Mouse (Mus musculus): ENCODE measurements at regions not wholly inside any gene's neighbourhood (a gene's known extent, or its start where the extent isn't known, plus 50 kb on each side); places are given as distances from the start of the nearest gene placed in this dataset.

DNA sequence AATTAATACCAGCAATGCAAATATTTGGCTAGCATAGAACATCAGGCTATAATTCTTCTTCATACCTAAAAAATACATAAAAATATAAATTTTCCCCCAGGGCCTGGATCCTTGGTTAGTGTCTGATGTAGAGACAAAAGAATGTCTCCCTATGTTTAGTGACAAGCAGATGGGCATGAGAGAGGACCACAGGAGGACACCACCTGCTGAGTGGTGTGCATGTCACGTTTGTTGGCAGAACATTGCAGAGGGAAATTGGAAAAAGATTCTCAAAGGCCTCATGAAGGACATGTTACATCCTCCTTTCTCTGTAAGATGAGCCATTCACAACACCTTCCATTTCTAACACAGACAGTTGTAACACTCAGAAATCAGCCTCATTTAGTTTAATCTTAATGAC, 206.3 kb downstream of the Hhipl2 start:
- Histone ChIP-seq H3K27ac (ENCODE audit: poor library complexity, severe bottlenecking) (no peak overlapping the region), H3K27me3 (replicated peaks) (no peaks in the 10 kb centered on the region), H3K4me1 (replicated peaks) (no peaks in the 10 kb centered on the region), H3K9ac (no peak overlapping the region), H3K4me2 (no peak overlapping the region), H3K36me3 (no peaks in the 10 kb centered on the region), H3K9me3 (replicated peaks) (no peaks in the 10 kb centered on the region), H3K4me3 (no peak overlapping the region)
- no peak for ATAC-seq (ENCODE audit: insufficient number of reproducible peaks, low FRiP score)
- WGBS = 76% methylated on average over 1 of the region's 1 CpGs

DNA sequence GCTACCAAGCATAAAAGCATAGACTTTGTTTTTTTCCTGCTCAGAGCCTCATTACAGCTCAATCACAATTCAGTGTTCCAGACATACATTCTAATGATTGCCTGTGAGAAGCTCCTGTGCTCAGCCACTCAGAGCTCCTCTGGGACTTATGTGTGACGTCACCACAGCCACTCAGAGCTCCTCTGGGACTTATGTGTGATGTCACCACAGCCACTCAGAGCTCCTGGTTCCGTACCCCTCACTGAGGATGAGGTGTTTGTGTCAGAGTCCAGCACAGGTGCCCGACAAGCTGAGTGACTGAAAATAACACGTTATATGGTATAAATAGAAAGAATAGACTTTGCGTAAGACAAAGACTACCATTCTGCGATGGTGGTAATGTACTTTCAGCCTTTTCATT, 215.8 kb downstream of the Hhipl2 start:
- Histone ChIP-seq H3K36me3 (no peaks in the 10 kb centered on the region), H3K27ac (ENCODE audit: poor library complexity, severe bottlenecking) (no peak overlapping the region), H3K27me3 (replicated peaks) (no peaks in the 10 kb centered on the region), H3K9me3 (replicated peaks) (no peaks in the 10 kb centered on the region; the same call in 1 of the 2 replicates), H3K4me3 (no peak overlapping the region), H3K9ac (no peak overlapping the region), H3K4me1 (replicated peaks) (no peaks in the 10 kb centered on the region), H3K4me2 (no peak overlapping the region)
- no peak for ATAC-seq (ENCODE audit: insufficient number of reproducible peaks, low FRiP score)
- WGBS = 76% methylated on average over 6 of the region's 6 CpGs

DNA sequence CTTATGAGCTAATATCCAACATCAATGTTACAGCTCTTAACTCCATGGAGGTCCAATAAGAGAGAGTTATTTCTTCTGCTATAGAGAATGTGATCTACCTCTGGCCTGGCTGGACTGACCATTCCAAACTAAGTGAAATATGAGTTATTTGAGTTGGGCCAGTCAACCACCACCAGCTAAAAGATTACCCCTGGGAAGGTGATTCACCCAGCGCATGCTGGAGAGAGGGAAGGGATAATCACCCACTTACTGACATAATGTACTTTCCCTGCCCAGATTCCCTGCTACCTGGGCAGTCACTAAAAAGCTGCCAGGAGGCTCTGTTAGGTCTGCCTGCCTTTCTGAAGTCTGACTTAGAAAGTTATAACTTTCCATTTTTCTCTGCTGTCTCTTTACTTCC, 216.8 kb downstream of the Hhipl2 start:
- 74% methylated on average over 1 of the region's 1 CpGs for WGBS

DNA sequence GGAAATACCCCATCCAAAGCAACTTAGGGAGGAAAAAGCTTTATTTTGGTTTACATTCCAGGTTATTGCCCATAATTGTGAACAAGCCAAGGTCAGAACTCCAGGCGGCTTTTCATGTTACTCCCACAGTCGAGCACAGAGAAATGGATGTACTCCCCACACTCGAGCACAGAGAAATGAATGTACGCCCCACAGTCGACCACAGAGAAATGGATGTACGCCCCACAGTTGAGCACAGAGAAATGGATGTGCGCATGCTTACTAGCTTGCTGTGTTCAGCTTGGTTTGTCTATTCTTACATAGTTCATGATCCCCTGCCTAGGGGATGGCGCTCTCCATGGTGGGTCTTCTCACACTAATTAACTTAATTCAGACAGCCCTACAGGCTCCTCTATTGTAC, 219.2 kb downstream of the Hhipl2 start:
- Histone ChIP-seq H3K4me1 (replicated peaks) (no peaks in the 10 kb centered on the region), H3K9me3 (replicated peaks) (peaks cover 3% of the 10 kb centered on the region; the same call in 1 of the 2 replicates), H3K36me3 (no peaks in the 10 kb centered on the region), H3K4me2 (no peak overlapping the region), H3K4me3 (no peak overlapping the region), H3K9ac (no peak overlapping the region), H3K27me3 (replicated peaks) (no peaks in the 10 kb centered on the region), H3K27ac (ENCODE audit: poor library complexity, severe bottlenecking) (no peak overlapping the region)
- ATAC-seq (ENCODE audit: insufficient number of reproducible peaks, low FRiP score) = no peak
- WGBS = 86% methylated on average over 8 of the region's 8 CpGs

More for the DNA sequence above, 216.8 kb downstream of the Hhipl2 start:
- H3K36me3 ChIP-seq = no peaks in the 10 kb centered on the region
- no peaks in the 10 kb centered on the region for H3K4me1 ChIP-seq (replicated peaks)
- H3K27me3 ChIP-seq (replicated peaks) = no peaks in the 10 kb centered on the region
- H3K9ac ChIP-seq = no peak overlapping the region
- H3K4me2 ChIP-seq = no peak overlapping the region
- H3K9me3 ChIP-seq (replicated peaks) = peaks cover 2% of the 10 kb centered on the region; the same call in 1 of the 2 replicates
- no peak overlapping the region for H3K4me3 ChIP-seq
- H3K27ac ChIP-seq (ENCODE audit: poor library complexity, severe bottlenecking) = no peak overlapping the region
- no peak for ATAC-seq (ENCODE audit: insufficient number of reproducible peaks, low FRiP score)

DNA sequence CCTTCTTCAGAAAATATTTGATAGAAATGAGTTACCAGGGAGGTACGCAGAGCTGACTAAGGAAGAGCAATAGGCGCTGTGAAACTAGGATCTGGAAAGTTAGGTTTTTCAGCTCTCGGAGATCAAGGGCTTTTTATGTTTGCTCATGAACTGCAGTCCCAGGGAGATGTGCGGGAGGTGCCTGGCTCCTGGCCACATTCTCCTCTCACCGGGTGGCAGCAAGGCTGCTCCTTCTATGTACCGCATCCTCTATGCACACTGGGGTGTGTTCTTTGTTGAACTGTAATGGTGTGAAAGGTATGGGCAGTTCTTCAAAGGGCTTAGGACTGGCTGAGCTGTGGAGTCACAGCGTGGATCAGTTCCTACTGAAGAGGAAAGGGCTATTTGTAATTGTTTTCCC, 221.3 kb downstream of the Hhipl2 start:
- 0 out of 2 replicates have a peak, but pooled peaks cover 2% of the 10 kb centered on the region for H3K4me1 ChIP-seq (replicated peaks)
- H3K4me3 ChIP-seq = no peak overlapping the region
- no peak overlapping the region for H3K4me2 ChIP-seq
- H3K36me3 ChIP-seq = no peaks in the 10 kb centered on the region
- H3K9me3 ChIP-seq (replicated peaks) = peaks cover 3% of the 10 kb centered on the region; the same call in 1 of the 2 replicates
- H3K27ac ChIP-seq (ENCODE audit: poor library complexity, severe bottlenecking) = no peak overlapping the region
- no peak for ATAC-seq (ENCODE audit: insufficient number of reproducible peaks, low FRiP score)
- no peak overlapping the region for H3K9ac ChIP-seq
- no peaks in the 10 kb centered on the region for H3K27me3 ChIP-seq (replicated peaks)
- 38% methylated on average over 7 of the region's 7 CpGs for WGBS

DNA sequence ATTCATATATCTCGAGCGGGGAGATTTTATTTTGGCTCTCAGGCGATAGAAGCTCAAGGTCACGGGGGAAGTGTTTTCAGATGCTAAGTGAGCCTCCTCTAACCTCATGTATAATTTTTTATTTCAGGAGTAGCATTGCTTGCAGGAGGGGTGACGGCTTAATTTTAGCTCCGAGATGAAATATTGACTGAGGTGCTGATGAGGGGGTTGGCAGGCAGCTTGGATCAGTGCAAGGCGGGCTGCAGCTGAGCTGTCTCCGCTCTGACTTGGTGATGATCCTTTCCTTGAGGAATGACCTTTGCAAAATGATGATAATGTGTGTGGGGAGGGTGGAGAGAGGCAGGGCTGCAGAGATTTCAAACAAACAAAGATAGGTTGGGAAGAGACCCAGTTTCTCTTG, 222.6 kb downstream of the Hhipl2 start:
- 78% methylated on average over 8 of the region's 8 CpGs for WGBS
- no peak for ATAC-seq (ENCODE audit: insufficient number of reproducible peaks, low FRiP score)
- no peak overlapping the region for H3K9ac ChIP-seq

DNA sequence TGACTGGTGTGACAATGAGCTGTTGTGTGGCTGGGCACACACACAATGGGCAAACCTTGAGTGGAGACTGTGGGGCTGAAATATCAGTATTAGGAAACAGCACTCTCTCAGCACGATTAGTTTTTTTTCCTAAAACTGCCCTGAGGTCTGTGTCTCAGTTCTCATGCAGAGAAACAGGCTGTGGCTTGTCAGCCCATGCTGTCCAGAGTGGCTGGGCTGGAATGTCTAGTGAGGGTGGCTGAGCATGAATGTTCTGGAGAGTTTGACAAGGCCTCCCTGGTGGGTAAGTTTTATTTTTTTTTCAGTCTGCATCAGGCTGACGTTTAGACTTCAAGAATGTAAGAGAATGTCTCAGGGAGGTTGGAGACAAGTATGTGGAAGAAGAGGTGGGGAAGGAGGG, 226.0 kb downstream of the Hhipl2 start:
- no peaks in the 10 kb centered on the region for H3K27me3 ChIP-seq (replicated peaks)
- 0 out of 2 replicates have a peak, but pooled peaks cover 3% of the 10 kb centered on the region for H3K9me3 ChIP-seq (replicated peaks)
- H3K27ac ChIP-seq (ENCODE audit: poor library complexity, severe bottlenecking) = no peak overlapping the region
- H3K4me1 ChIP-seq (replicated peaks) = 0 out of 2 replicates have a peak, but pooled peaks cover 2% of the 10 kb centered on the region
- no peak for ATAC-seq (ENCODE audit: insufficient number of reproducible peaks, low FRiP score)
- H3K4me3 ChIP-seq = no peak overlapping the region
- WGBS = 29% methylated on average over 2 of the region's 2 CpGs
- H3K36me3 ChIP-seq = no peaks in the 10 kb centered on the region
- H3K4me2 ChIP-seq = no peak overlapping the region
- H3K9ac ChIP-seq = no peak overlapping the region

More for the DNA sequence above, 222.6 kb downstream of the Hhipl2 start:
- H3K9me3 ChIP-seq (replicated peaks) = peaks cover 3% of the 10 kb centered on the region; the same call in 1 of the 2 replicates
- no peak overlapping the region for H3K27ac ChIP-seq (ENCODE audit: poor library complexity, severe bottlenecking)
- H3K27me3 ChIP-seq (replicated peaks) = no peaks in the 10 kb centered on the region
- no peaks in the 10 kb centered on the region for H3K36me3 ChIP-seq
- 0 out of 2 replicates have a peak, but pooled peaks cover 2% of the 10 kb centered on the region for H3K4me1 ChIP-seq (replicated peaks)
- no peak overlapping the region for H3K4me2 ChIP-seq
- no peak overlapping the region for H3K4me3 ChIP-seq

DNA sequence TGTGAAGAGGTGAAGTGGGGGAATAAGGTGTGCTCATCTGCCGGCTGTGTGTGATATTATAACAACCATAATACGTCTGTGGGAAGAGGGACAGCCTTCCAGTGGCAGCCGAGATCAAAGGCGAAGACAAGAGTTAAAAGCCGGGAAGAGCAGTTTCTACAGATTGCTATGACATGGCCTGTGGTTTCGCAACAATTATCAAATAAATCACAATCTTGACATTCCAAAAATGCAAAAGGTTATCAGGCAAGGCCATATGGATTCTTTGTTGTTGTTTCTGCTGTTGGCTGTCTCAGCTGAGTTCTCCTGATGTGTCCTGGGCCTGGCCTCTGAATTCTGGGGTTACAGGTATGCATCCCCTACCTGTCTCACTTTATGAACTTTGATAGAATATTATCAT, 235.9 kb downstream of the Hhipl2 start:
- Histone ChIP-seq H3K4me2 (no peak overlapping the region), H3K27ac (ENCODE audit: poor library complexity, severe bottlenecking) (no peak overlapping the region), H3K27me3 (replicated peaks) (no peaks in the 10 kb centered on the region), H3K36me3 (no peaks in the 10 kb centered on the region), H3K9ac (no peak overlapping the region), H3K4me3 (no peak overlapping the region), H3K4me1 (replicated peaks) (no peaks in the 10 kb centered on the region), H3K9me3 (replicated peaks) (peaks cover 6% of the 10 kb centered on the region; the same call in 1 of the 2 replicates)
- no peak for ATAC-seq (ENCODE audit: insufficient number of reproducible peaks, low FRiP score)
- 60% methylated on average over 6 of the region's 6 CpGs for WGBS

DNA sequence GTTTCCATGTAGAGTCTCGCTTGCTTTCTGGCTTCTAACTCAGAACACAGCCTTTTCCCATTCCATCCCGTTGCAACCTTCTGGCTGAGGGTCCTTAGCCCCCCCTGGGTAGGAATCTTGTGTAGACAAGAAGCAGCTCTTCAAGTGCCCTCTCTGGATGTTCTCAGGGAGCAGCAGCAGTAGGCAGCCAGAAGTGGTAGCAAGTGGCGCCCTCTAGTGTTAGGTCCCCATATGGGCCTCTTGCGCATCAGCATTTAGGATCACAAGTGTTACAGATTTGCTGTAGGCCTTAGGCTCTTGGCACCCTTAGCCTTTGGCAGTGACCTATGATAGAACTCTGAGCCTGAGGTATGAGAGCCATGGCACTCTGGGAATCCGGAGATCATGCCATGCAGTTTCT, 239.0 kb downstream of the Hhipl2 start:
- Histone ChIP-seq H3K9me3 (replicated peaks) (no peaks in the 10 kb centered on the region), H3K4me1 (replicated peaks) (no peaks in the 10 kb centered on the region), H3K4me3 (no peak overlapping the region), H3K4me2 (no peak overlapping the region), H3K27me3 (replicated peaks) (no peaks in the 10 kb centered on the region), H3K36me3 (no peaks in the 10 kb centered on the region), H3K27ac (ENCODE audit: poor library complexity, severe bottlenecking) (no peak overlapping the region), H3K9ac (no peak overlapping the region)
- 58% methylated on average over 5 of the region's 5 CpGs for whole genome bisulfite sequencing
- no peak for ATAC-seq (ENCODE audit: insufficient number of reproducible peaks, low FRiP score)

DNA sequence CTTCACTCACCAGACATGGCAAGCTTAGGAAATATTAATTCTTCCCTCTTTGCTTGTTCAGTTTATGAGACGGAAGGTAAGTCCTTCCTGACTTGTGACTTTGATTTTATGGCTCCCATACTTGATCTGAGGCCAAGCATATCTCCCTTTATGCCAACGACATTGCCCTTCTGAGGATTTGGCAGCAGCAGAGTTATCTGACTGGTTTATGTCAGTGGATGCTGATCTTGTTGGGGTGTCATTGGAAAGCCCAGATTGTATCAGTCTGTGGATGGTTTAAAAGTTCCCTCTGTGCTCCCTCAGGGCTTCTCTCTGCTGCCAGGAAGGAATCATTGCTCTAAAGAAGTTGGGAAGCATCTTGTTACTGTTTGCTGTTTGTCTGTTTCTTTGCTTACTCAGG, 242.5 kb downstream of the Hhipl2 start:
- H3K4me2 ChIP-seq = no peak overlapping the region
- no peaks in the 10 kb centered on the region for H3K36me3 ChIP-seq
- no peaks in the 10 kb centered on the region for H3K4me1 ChIP-seq (replicated peaks)
- no peak overlapping the region for H3K27ac ChIP-seq (ENCODE audit: poor library complexity, severe bottlenecking)
- no peak for ATAC-seq (ENCODE audit: insufficient number of reproducible peaks, low FRiP score)
- no peaks in the 10 kb centered on the region for H3K27me3 ChIP-seq (replicated peaks)
- no peaks in the 10 kb centered on the region for H3K9me3 ChIP-seq (replicated peaks)
- no peak overlapping the region for H3K9ac ChIP-seq
- WGBS = 76% methylated on average over 2 of the region's 2 CpGs
- no peak overlapping the region for H3K4me3 ChIP-seq

DNA sequence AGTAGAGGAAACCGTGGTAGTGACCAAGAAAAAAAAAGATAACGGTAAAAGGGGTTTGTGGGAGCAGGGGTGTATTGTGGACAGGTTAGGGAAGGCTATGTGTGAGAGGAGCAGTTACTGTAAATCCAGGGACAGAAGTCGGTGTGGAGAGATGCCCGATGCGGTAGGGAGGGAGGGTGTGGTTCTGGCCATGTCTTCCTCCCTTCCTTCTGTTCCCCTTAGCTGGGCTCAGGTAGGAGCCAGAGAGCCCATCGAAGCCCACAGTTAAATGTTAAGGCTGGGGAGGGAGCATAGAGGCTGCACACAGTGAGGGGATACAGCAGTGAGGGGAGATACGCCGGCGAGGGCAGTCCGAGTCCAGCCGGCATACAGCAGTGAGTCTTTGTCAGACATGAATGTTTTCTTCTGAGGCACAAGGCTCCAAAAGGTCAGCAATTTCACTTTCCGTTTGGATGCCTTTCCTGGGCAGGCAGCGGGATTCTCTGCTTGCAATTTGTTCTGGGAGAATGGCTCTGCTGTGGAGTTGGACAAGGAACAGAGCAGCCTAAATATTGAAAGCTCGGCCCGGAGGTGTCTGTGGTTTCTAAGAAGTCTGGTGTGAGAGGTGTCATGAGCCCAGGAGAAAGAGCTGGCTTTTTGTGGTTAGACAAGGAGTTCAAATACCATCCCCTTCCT, 244.5 kb downstream of the Hhipl2 start:
- 79% methylated on average over 15 of the region's 15 CpGs for WGBS
- no peak overlapping the region for H3K4me2 ChIP-seq
- no peaks in the 10 kb centered on the region for H3K4me1 ChIP-seq (replicated peaks)
- peaks cover 2% of the 10 kb centered on the region; the same call in 1 of the 2 replicates for H3K9me3 ChIP-seq (replicated peaks)
- H3K36me3 ChIP-seq = no peaks in the 10 kb centered on the region
- no peak for ATAC-seq (ENCODE audit: insufficient number of reproducible peaks, low FRiP score)
- H3K27me3 ChIP-seq (replicated peaks) = no peaks in the 10 kb centered on the region
- H3K27ac ChIP-seq (ENCODE audit: poor library complexity, severe bottlenecking) = no peak overlapping the region
- H3K4me3 ChIP-seq = no peak overlapping the region
- no peak overlapping the region for H3K9ac ChIP-seq

DNA sequence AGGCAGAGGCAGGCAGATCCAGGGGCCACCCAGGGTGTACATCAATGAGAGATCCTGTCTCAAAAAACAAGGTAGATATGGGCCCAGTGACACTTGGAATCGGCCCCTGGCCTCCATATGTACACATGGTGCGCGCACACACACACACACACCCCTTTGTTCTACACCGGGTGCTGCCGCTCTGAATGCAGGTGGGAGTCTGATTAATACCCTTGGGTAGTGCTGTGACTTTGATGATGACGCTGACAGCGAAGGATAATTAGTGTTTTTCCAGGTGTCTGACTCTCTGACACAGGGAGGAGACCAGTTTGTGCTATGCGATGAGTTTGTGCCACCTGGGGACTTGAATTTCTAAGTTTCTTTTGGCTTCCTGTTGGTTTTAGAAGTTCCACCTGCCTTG, 251.3 kb downstream of the Hhipl2 start:
- H3K4me2 ChIP-seq = no peak overlapping the region
- WGBS = 77% methylated on average over 8 of the region's 8 CpGs
- peaks cover 2% of the 10 kb centered on the region; the same call in 1 of the 2 replicates for H3K9me3 ChIP-seq (replicated peaks)
- no peak for ATAC-seq (ENCODE audit: insufficient number of reproducible peaks, low FRiP score)
- H3K27ac ChIP-seq (ENCODE audit: poor library complexity, severe bottlenecking) = no peak overlapping the region
- no peak overlapping the region for H3K4me3 ChIP-seq
- H3K36me3 ChIP-seq = no peaks in the 10 kb centered on the region
- H3K27me3 ChIP-seq (replicated peaks) = peaks cover 13% of the 10 kb centered on the region
- 0 out of 2 replicates have a peak, but pooled peaks cover 4% of the 10 kb centered on the region for H3K4me1 ChIP-seq (replicated peaks)
- no peak overlapping the region for H3K9ac ChIP-seq
